Mouse (Mus musculus) cerebellum, adult 18-20 months (tissue): ENCODE measurements around the gene Grifin.

Experiments
- DNase-seq, 2 experiments: peaks; one replicate each; pipeline ENCODE4 v3.0.0; 2021

Grifin gene

GRCm38 (mm10) chr5:140583732-140584368 is 19.0 kb upstream of the Grifin start:
- no peak for DNase-seq

- DNase-seq, result no peak
Measured at GRCm38 (mm10) chr5:140582995-140583731, 18.3 kb upstream of the Grifin start.

- no peak for DNase-seq
Measured at GRCm38 (mm10) chr5:140581569-140581968, 16.7 kb upstream of the Grifin start.

- DNase-seq, result no peak
Measured at GRCm38 (mm10) chr5:140579771-140580170, 14.9 kb upstream of the Grifin start.

GRCm38 (mm10) chr5:140579221-140579620 is 14.3 kb upstream of the Grifin start:
- no peak for DNase-seq

GRCm38 (mm10) chr5:140575381-140575866 is 10.6 kb upstream of the Grifin start:
- no peak for DNase-seq

GRCm38 (mm10) chr5:140572611-140573010 is 7.7 kb upstream of the Grifin start:
- no peak for DNase-seq

- DNase-seq, result peak; percentile 7 to 13
Measured at GRCm38 (mm10) chr5:140571673-140572072, 6.8 kb upstream of the Grifin start.

- DNase-seq, result no peak
Measured at GRCm38 (mm10) chr5:140571201-140571600, 6.3 kb upstream of the Grifin start.

- DNase-seq, result no peak
Measured at GRCm38 (mm10) chr5:140570223-140570870, 5.5 kb upstream of the Grifin start.

GRCm38 (mm10) chr5:140569032-140569595 is 4.2 kb upstream of the Grifin start:
- no peak for DNase-seq

GRCm38 (mm10) chr5:140568321-140568970 is 3.6 kb upstream of the Grifin start:
- peak; percentile 44 to 70 for DNase-seq

GRCm38 (mm10) chr5:140567751-140568150 is 2.9 kb upstream of the Grifin start:
- DNase-seq, result no peak

- peak; percentile 15 to 19 for DNase-seq
Measured at GRCm38 (mm10) chr5:140567321-140567720, 2.5 kb upstream of the Grifin start.

- no peak for DNase-seq
Measured at GRCm38 (mm10) chr5:140566271-140566670, 1.4 kb upstream of the Grifin start.

- peak; percentile 19 for DNase-seq
Measured at GRCm38 (mm10) chr5:140565856-140566255, 985 bp upstream of the Grifin start.

GRCm38 (mm10) chr5:140565451-140565850 is 580 bp upstream of the Grifin start:
- DNase-seq, result peak; percentile 13 to 25

- DNase-seq, result no peak
Measured at GRCm38 (mm10) chr5:140562601-140563000, 2.3 kb downstream of the Grifin start.

GRCm38 (mm10) chr5:140556859-140557258 is 8.0 kb downstream of the Grifin start:
- DNase-seq, result no peak

GRCm38 (mm10) chr5:140553719-140554118 is 11.2 kb downstream of the Grifin start:
- DNase-seq, result no peak

- DNase-seq, result peak in 1 of 2 experiments; percentile 6
Measured at GRCm38 (mm10) chr5:140549306-140550047, 15.4 kb downstream of the Grifin start.

GRCm38 (mm10) chr5:140546332-140546731 is 18.5 kb downstream of the Grifin start:
- DNase-seq, result no peak
